Mouse (Mus musculus) intestine, embryonic 14.5 days (tissue): ENCODE measurements at regions not wholly inside any gene's neighbourhood (a gene's known extent, or its start where the extent isn't known, plus 50 kb on each side); places are given as distances from the start of the nearest gene placed in this dataset.
A peak's percentile ranks its signal among the peaks of the same experiment; 100 is the strongest.
"Not testable (repeated sequence)": the region's sequence is repeated elsewhere in the genome, so short reads cannot be mapped to it uniquely, and the experiment has no call there.

ENCODE experiments used
- ATAC-seq: fragments of 200-750 bp; cut with Nextera tagmentation; replicated peaks from 2 replicates; pipeline ENCODE4 v1.8.0; 2017; ENCODE audit warnings: low read depth, moderate number of reproducible peaks, moderate TSS enrichment, moderate library complexity; ENCODE audit not compliant: low FRiP score, low TSS enrichment
- DNase-seq: peaks from one replicate; pipeline ENCODE4 v3.0.0-alpha.2; 2018; ENCODE audit warnings: low spot score
- H3K27ac ChIP-seq: fragments of 300-500 bp; sonication (generic); 2 replicates; pipeline ENCODE4 v1.5.1; 2014; ENCODE audit warnings: low read depth, mild to moderate bottlenecking, control low read depth
- H3K27me3 ChIP-seq: fragments of 300-500 bp; sonication (generic); replicated peaks from 2 replicates; pipeline ENCODE4 v1.6.1; 2014; ENCODE audit warnings: low read length, control low read depth; ENCODE audit not compliant: control insufficient read depth, insufficient read depth
- H3K36me3 ChIP-seq: fragments of 300-500 bp; sonication (generic); 2 replicates; pipeline ENCODE4 v1.6.1; 2014; ENCODE audit warnings: low read length, control low read depth; ENCODE audit not compliant: control insufficient read depth, insufficient read depth
- H3K4me1 ChIP-seq: fragments of 300-500 bp; sonication (generic); replicated peaks from 2 replicates; pipeline ENCODE4 v1.6.1; 2014; ENCODE audit warnings: low read length, control low read depth, mixed read lengths; ENCODE audit not compliant: control insufficient read depth, insufficient read depth
- H3K4me2 ChIP-seq: fragments of 300-500 bp; sonication (generic); 2 replicates; pipeline ENCODE4 v1.6.1; 2014; ENCODE audit warnings: low read length
- H3K4me3 ChIP-seq: fragments of 300-500 bp; sonication (generic); 2 replicates; pipeline ENCODE4 v1.5.1; 2014; ENCODE audit warnings: low read depth, low read length, control low read depth, mixed read lengths
- H3K9ac ChIP-seq: fragments of 300-500 bp; sonication (generic); 2 replicates; pipeline ENCODE4 v1.6.1; 2014; ENCODE audit warnings: mild to moderate bottlenecking, low read length
- H3K9me3 ChIP-seq: fragments of 300-500 bp; sonication (generic); 2 replicates; pipeline ENCODE4 v1.6.1; 2016; ENCODE audit warnings: low read length, control low read depth; ENCODE audit not compliant: control insufficient read depth
- WGBS: fragments of 180-500 bp; shearing (Covaris S2); extraction: QIAGEN DNeasy Blood & Tissue Kit; methylation state at CpG from one replicate; pipeline ENCODE4 v1.1.7; 2014; 5-methylcytosine and 5-hydroxymethylcytosine counted together

- ATAC-seq (no peak), DNase-seq (no peak)
- H3K36me3 ChIP-seq = peaks cover 7% of the 10 kb centered on the region; the same call in 1 of the 2 replicates
- no peak overlapping the region for H3K4me2 ChIP-seq
- H3K4me3 ChIP-seq = no peak overlapping the region
- H3K27me3 ChIP-seq = no peaks in the 10 kb centered on the region
- H3K27ac ChIP-seq = no peak overlapping the region
- no peaks in the 10 kb centered on the region for H3K9me3 ChIP-seq
- peaks cover 9% of the 10 kb centered on the region for H3K4me1 ChIP-seq
- H3K9ac ChIP-seq = no peak overlapping the region
- 79% methylated on average over 9 of the region's 9 CpGs for WGBS
These were observed 252.5 kb upstream of the Smim15 start for GRCm38 (mm10) chr13:107791770-107792169.

DNA sequence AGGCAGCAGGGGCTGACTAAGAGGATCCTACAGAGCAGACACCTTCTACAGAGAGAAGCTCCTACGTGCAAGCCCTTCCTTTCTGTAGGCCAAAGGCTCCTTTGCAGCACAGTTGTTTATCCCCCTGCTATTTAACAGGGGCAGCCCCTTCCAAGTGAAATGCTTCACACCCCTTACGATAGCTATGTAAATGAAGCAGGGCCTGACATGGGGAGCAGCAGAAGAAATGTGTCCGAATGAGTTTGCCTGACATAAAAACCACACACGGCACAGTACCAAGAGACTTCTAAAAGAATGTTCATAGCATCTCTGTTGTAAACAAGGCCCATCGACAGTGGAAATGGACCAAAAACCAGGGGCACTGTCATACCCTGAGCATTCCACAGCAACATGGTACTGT, 259.3 kb upstream of the Smim15 start:
- Histone ChIP-seq H3K9ac (no peak overlapping the region), H3K9me3 (no peaks in the 10 kb centered on the region), H3K4me3 (no peak overlapping the region), H3K4me2 (no peak overlapping the region), H3K4me1 (no peaks in the 10 kb centered on the region), H3K27me3 (no peaks in the 10 kb centered on the region), H3K36me3 (peaks cover 7% of the 10 kb centered on the region; the same call in 1 of the 2 replicates), H3K27ac (no peak overlapping the region)
- 59% methylated on average over 5 of the region's 5 CpGs for WGBS
- no peak for ATAC-seq
- no peak for DNase-seq

GRCm38 (mm10) chr13:107781741-107782140, 262.5 kb upstream of the Smim15 start:
- Histone ChIP-seq H3K36me3 (no peaks in the 10 kb centered on the region), H3K9ac (no peak overlapping the region), H3K4me3 (no peak overlapping the region), H3K27ac (no peak overlapping the region), H3K4me2 (no peak overlapping the region), H3K4me1 (no peaks in the 10 kb centered on the region), H3K9me3 (no peaks in the 10 kb centered on the region), H3K27me3 (no peaks in the 10 kb centered on the region)
- WGBS = 91% methylated on average over 8 of the region's 8 CpGs
- no peak for ATAC-seq
- no peak for DNase-seq

DNA sequence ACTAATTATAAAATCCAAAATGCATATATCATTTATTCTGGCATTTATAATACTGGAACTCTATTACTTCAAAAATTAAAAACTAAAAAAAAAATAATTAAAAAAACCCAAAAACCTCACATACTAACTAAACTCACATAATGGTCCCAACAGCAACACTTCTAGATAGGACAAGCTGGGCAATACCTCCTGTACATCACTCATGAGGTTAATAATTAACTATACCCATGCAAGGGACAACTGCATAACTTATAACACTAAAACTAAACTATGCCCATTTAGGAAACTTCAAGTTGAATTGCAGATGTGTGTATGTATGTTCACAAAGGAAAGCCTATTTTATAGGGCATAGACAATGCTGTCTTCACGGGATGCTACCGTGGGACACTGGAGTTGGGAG, 263.0 kb upstream of the Smim15 start:
- Histone ChIP-seq H3K9me3 (no peaks in the 10 kb centered on the region), H3K4me3 (no peak overlapping the region), H3K36me3 (no peaks in the 10 kb centered on the region), H3K4me1 (no peaks in the 10 kb centered on the region), H3K9ac (no peak overlapping the region), H3K27me3 (no peaks in the 10 kb centered on the region), H3K4me2 (no peak overlapping the region), H3K27ac (no peak overlapping the region)
- WGBS = 99% methylated on average over 2 of the region's 2 CpGs
- ATAC-seq (no peak), DNase-seq (no peak)

DNA sequence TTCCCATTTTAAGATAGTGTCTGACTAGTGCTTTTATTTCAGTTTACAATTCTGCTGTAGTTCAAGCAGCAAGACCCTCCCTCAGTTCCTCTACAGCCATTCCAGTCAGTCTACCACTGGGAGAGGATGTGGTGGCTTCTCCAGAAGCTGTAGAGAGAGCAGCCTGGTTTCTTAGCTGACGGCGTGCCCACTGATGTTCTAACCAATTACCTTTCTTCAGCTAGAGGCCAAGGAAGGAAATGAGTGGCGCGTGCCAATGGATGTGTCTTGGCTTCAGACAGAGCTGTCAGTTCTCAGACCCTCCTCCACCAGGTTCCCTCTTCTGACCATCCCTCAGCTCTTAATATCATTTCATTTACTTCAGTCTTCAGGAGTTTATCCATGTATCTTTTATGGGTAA, 264.7 kb upstream of the Smim15 start:
- H3K4me2 ChIP-seq = no peak overlapping the region
- H3K4me1 ChIP-seq = no peaks in the 10 kb centered on the region
- no peak overlapping the region for H3K27ac ChIP-seq
- ATAC-seq (no peak), DNase-seq (no peak)
- no peaks in the 10 kb centered on the region for H3K36me3 ChIP-seq
- no peak overlapping the region for H3K4me3 ChIP-seq
- H3K27me3 ChIP-seq = no peaks in the 10 kb centered on the region
- H3K9ac ChIP-seq = no peak overlapping the region
- H3K9me3 ChIP-seq = no peaks in the 10 kb centered on the region
- 96% methylated on average over 4 of the region's 4 CpGs for WGBS

GRCm38 (mm10) chr13:107774499-107774898, 269.7 kb upstream of the Smim15 start:
- H3K9ac ChIP-seq, ATAC-seq, H3K9me3 ChIP-seq, H3K4me3 ChIP-seq, H3K27me3 ChIP-seq, H3K4me1 ChIP-seq, H3K27ac ChIP-seq, H3K4me2 ChIP-seq, DNase-seq, H3K36me3 ChIP-seq: not testable (repeated sequence)
- 95% methylated on average over 18 of the region's 19 CpGs for WGBS

- no peak overlapping the region for H3K4me3 ChIP-seq
- no peak overlapping the region for H3K9ac ChIP-seq
- 68% methylated on average over 2 of the region's 2 CpGs for WGBS
- no peak for ATAC-seq
- H3K4me1 ChIP-seq = no peaks in the 10 kb centered on the region
- no peaks in the 10 kb centered on the region for H3K27me3 ChIP-seq
- no peaks in the 10 kb centered on the region for H3K9me3 ChIP-seq
- peaks cover 23% of the 10 kb centered on the region for H3K36me3 ChIP-seq
- no peak overlapping the region for H3K27ac ChIP-seq
- peak; percentile 15 for DNase-seq
- no peak overlapping the region for H3K4me2 ChIP-seq
These were observed 277.0 kb upstream of the Smim15 start for GRCm38 (mm10) chr13:107767262-107767624.

DNA sequence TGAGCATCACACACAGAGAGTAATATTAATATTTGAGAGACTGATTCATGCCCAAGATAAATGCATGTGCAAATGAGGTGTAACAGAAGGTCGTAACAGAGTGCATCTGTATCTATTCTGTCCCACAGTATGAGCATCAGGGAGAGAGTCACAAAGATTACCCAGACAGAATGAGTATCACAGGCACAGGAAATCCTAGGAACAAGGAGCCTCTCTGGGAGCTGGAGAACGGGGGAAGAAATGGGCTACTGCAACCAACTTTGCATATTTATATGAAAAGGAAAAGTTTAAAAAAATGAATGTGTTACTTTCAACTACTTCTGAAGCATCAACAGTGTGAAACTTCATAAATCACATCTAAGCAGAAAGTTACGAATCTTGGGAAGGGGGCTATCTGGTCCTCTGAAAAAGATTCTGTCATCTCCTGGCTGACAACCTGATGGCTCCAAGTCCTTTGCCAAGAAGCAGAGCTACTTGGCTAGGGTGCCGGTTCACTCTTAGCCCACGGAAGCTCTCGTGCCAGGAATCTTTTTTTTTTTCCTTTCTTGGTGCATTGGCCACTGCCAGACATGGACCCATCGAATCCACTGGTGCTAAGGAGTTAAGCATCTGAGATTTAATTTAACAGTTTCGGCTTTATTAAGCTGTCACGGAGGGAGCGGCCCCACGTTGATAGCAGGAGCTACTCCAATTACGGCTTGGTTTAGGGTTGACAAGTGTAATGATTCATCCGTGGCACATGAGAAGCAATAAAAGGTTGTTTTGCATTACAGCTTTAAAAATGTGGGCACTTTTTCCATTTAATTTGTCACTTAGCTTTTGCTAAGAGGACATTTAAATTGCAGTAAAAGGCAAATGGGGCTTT, 277.6 kb upstream of the Smim15 start:
- Histone ChIP-seq H3K9me3 (no peaks in the 10 kb centered on the region), H3K4me2 (no peak overlapping the region), H3K27me3 (no peaks in the 10 kb centered on the region), H3K4me3 (no peak overlapping the region), H3K4me1 (no peaks in the 10 kb centered on the region), H3K27ac (no peak overlapping the region), H3K9ac (no peak overlapping the region), H3K36me3 (peaks cover 21% of the 10 kb centered on the region)
- no peak for ATAC-seq
- 77% methylated on average over 13 of the region's 13 CpGs for WGBS
- DNase-seq = no peak

DNA sequence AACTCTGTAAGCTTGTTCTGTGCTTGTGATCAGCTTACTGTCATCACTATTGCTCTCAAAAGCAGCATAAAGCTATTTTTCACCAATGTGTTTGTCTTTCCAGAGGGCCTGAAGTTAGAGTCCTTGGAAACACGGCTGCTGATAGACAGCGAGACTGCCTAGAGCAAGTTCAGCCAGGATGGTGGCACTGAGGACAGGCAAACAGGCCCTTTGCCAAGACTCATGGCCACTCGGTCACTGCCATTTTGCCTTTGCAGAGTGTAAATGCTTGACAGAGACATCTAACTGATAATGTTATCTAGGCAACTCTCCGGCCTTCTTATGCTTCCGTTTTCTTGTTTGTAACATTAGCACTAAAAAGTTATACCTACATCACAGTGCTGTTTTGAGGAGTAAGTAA, 280.3 kb upstream of the Smim15 start:
- Histone ChIP-seq H3K27me3 (no peaks in the 10 kb centered on the region), H3K27ac (no peak overlapping the region), H3K36me3 (peaks cover 19% of the 10 kb centered on the region; the same call in 1 of the 2 replicates), H3K9me3 (no peaks in the 10 kb centered on the region), H3K9ac (no peak overlapping the region), H3K4me1 (no peaks in the 10 kb centered on the region), H3K4me2 (no peak overlapping the region), H3K4me3 (no peak overlapping the region)
- ATAC-seq (no peak), DNase-seq (no peak)
- 93% methylated on average over 5 of the region's 5 CpGs for WGBS
